Mouse (Mus musculus): ENCODE results near the gene Gtpbp1. TPM values are rescaled to one million over a fixed set of nuclear protein-coding genes. Genes with fewer than 3 reads are reported as not detected.
A peak's percentile ranks its signal among the peaks of the same experiment; 100 is the strongest.

The Gtpbp1 gene
- polyA plus RNA-seq, 1 experiment = 35.3 TPM

DNA sequence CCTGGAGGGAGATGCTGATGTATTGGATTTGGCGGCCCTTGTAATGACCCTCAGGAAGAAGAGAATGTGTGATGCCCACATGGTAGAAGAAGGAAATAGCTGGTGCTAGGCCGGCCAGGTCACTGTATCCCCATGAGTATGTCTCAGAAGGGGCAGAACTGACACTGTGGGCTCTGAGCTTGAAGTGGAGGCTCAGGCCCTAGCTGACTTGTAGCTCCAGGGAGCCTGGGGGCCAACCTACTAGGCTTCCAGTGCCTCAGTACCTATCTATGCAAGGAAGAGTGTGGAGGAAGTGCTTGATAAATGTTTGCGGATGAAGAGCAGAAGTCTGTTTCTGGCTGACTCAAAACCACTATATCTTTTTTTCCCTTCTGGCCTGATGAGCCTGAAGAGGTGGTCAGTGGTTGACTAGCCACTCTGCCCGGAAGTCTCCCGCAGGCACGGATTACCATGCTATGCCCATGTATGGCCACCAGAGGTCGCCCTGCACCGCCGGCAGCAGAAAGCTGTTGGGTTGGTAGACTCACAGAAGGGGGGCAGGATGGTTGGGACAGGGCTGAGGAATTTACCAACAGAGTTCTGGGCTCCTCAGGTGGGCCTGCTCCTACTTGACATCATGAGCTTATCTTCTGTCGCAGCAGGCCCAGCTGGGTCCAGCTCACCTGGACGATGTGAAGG lies 62.2 kb downstream of the Gtpbp1 start:
- TF ChIP-seq CTCF (conservative IDR thresholded peaks at IDR 0.05; ENCODE audit: insufficient read depth, insufficient read length, low read depth, low read length) (peak; percentile 92), POLR2A (IDR thresholded peaks at IDR 0.05; ENCODE audit: low read depth, low read length) (no peak)
- DNase-seq = peak; percentile 76
- Histone ChIP-seq H3K4me1 (ENCODE audit: control insufficient read depth, insufficient read depth, low read length) (no peaks in the 10 kb centered on the region), H3K27me3 (replicated peaks; ENCODE audit: control insufficient read depth, insufficient read depth, low read length) (no peaks in the 10 kb centered on the region), H3K4me3 (ENCODE audit: insufficient read depth, low read depth, low read length) (no peak overlapping the region), H3K27ac (ENCODE audit: insufficient read depth, low read depth, low read length) (no peak overlapping the region), H3K36me3 (ENCODE audit: control insufficient read depth, insufficient read depth, low read length) (no peaks in the 10 kb centered on the region)
- 25% methylated on average over 11 of the region's 11 CpGs for WGBS

DNA sequence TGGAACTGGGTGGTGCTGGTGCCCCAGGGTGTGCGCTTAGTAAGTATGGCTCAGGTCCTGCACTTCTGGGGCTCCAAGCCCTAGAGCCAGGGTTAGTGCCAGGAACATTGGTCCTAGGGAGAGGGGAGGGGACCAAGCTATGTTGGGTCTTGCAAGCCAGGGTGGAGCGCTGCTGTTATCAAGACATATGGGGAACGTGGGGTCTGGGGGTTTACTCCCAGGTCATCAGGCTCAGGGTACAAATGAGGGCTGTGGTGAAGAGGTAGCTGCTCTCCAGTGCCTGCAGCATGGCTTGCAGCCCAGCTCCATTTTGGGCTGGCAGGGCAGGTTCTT lies 62.7 kb downstream of the Gtpbp1 start:
- Histone ChIP-seq H3K27me3 (replicated peaks; ENCODE audit: control insufficient read depth, insufficient read depth, low read length) (no peaks in the 10 kb centered on the region), H3K27ac (ENCODE audit: insufficient read depth, low read depth, low read length) (no peak overlapping the region), H3K4me1 (ENCODE audit: control insufficient read depth, insufficient read depth, low read length) (no peaks in the 10 kb centered on the region), H3K36me3 (ENCODE audit: control insufficient read depth, insufficient read depth, low read length) (no peaks in the 10 kb centered on the region), H3K4me3 (ENCODE audit: insufficient read depth, low read depth, low read length) (no peak overlapping the region)
- 100% methylated on average over 3 of the region's 3 CpGs for WGBS
- no peak for DNase-seq
- TF ChIP-seq POLR2A (IDR thresholded peaks at IDR 0.05; ENCODE audit: low read depth, low read length) = no peak
- TF ChIP-seq CTCF (conservative IDR thresholded peaks at IDR 0.05; ENCODE audit: insufficient read depth, insufficient read length, low read depth, low read length) = no peak

DNA sequence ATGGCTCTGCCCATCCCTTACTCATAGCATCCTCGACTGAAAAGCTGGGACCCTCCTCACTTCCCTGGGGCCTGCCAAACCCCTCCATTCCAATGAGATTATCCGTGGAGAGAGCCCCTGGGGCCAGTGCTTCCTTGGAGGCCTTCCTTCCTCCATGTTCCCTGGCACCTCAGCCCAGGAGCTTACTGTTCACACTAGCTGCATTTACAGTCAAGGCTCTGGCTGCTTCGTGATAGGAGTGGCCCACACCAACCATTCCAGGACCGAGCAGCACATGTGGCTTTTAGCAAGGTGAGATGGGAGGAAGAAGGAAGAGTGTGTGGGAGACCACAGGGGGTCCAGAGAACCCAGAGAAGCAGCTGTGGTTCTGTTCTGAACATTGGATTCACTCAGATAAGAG lies 63.2 kb downstream of the Gtpbp1 start:
- no peak overlapping the region for H3K27ac ChIP-seq (ENCODE audit: insufficient read depth, low read depth, low read length)
- TF ChIP-seq POLR2A (IDR thresholded peaks at IDR 0.05; ENCODE audit: low read depth, low read length) = no peak
- no peaks in the 10 kb centered on the region for H3K27me3 ChIP-seq (replicated peaks; ENCODE audit: control insufficient read depth, insufficient read depth, low read length)
- WGBS = 67% methylated on average over 4 of the region's 4 CpGs
- H3K4me1 ChIP-seq (ENCODE audit: control insufficient read depth, insufficient read depth, low read length) = no peaks in the 10 kb centered on the region
- H3K4me3 ChIP-seq (ENCODE audit: insufficient read depth, low read depth, low read length) = no peak overlapping the region
- no peak for DNase-seq
- H3K36me3 ChIP-seq (ENCODE audit: control insufficient read depth, insufficient read depth, low read length) = no peaks in the 10 kb centered on the region

DNA sequence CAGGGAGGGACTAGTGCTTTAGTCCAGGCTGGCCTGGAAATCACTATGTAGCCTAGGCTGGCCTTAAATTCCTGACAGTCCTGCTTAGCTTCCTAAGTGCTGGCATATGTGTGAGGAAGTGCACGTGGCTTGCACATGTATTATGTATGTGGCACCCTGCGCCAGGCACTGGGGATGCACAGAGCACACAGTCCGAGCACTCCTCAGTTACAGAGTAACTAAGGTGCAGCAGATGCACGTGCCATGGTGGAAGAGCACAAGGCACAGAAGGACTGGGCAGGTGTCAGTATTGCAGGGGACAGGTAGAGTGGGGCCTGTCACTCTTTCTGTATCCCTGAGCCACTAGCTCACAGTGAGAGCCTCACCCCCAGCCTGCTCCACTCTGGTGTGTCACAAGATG lies 64.5 kb downstream of the Gtpbp1 start:
- H3K36me3 ChIP-seq (ENCODE audit: control insufficient read depth, insufficient read depth, low read length) = no peaks in the 10 kb centered on the region
- H3K4me3 ChIP-seq (ENCODE audit: insufficient read depth, low read depth, low read length) = no peak overlapping the region
- H3K27ac ChIP-seq (ENCODE audit: insufficient read depth, low read depth, low read length) = no peak overlapping the region
- H3K27me3 ChIP-seq (replicated peaks; ENCODE audit: control insufficient read depth, insufficient read depth, low read length) = no peaks in the 10 kb centered on the region
- no peak for DNase-seq
- TF ChIP-seq CTCF (conservative IDR thresholded peaks at IDR 0.05; ENCODE audit: insufficient read depth, insufficient read length, low read depth, low read length) = no peak
- no peak for TF ChIP-seq POLR2A (IDR thresholded peaks at IDR 0.05; ENCODE audit: low read depth, low read length)
- 66% methylated on average over 4 of the region's 4 CpGs for WGBS
- H3K4me1 ChIP-seq (ENCODE audit: control insufficient read depth, insufficient read depth, low read length) = no peaks in the 10 kb centered on the region

DNA sequence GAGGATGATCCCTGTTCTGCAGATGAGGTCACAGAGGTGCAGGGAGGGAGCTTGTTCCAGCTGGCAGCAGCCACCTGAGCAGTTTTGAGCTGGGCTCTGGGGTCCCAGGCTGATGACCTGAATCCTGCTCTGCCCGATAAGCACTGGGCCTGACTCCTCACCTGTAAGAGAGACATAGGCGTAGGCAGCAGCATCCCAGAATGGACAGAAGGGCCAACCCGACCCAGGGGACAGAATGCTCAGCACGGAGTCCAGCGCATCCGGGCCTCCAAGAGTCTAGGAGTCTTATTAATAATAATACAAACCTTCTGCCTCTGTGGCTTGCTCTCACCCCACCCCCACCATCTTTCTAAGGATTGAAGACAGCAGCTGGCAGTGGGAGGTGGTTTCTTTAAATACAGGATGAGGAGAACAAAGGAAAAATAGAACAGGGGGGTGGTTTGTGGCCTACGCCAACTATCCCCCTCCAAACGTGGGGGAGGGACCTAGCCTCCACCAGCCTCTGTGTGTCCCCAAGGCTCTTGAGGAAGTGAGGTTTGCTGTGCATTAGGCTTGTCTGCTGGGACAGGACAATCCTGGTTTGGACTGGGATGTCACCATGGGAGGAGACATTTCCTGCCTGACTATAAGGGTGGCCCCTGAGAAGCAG lies 65.5 kb downstream of the Gtpbp1 start:
- Histone ChIP-seq H3K27me3 (replicated peaks; ENCODE audit: control insufficient read depth, insufficient read depth, low read length) (no peaks in the 10 kb centered on the region), H3K27ac (ENCODE audit: insufficient read depth, low read depth, low read length) (no peak overlapping the region), H3K36me3 (ENCODE audit: control insufficient read depth, insufficient read depth, low read length) (no peaks in the 10 kb centered on the region), H3K4me3 (ENCODE audit: insufficient read depth, low read depth, low read length) (no peak overlapping the region), H3K4me1 (ENCODE audit: control insufficient read depth, insufficient read depth, low read length) (no peaks in the 10 kb centered on the region)
- DNase-seq = no peak
- WGBS = 74% methylated on average over 8 of the region's 8 CpGs
- TF ChIP-seq POLR2A (IDR thresholded peaks at IDR 0.05; ENCODE audit: low read depth, low read length) = no peak
- no peak for TF ChIP-seq CTCF (conservative IDR thresholded peaks at IDR 0.05; ENCODE audit: insufficient read depth, insufficient read length, low read depth, low read length)

DNA sequence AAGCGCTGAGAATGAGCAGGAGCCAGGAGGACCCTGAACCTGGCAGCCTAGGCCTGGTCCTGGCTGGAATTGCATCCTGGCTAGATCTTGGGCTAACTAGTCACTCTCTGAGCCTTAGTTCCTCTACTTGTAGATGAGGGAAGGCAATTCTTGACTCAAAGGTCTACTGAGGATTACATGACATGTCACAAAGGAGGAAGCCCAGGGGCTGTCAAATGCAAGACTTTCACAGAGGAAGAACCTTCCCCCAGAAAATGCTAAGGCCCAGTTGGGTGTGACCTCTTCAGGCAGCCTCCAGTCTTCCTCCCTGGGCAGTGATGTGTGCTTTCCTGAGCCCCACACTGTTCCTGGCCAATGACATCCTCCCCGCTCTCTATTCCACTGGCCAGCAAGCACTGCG lies 66.5 kb downstream of the Gtpbp1 start:
- H3K27me3 ChIP-seq (replicated peaks; ENCODE audit: control insufficient read depth, insufficient read depth, low read length) = no peaks in the 10 kb centered on the region
- no peaks in the 10 kb centered on the region for H3K36me3 ChIP-seq (ENCODE audit: control insufficient read depth, insufficient read depth, low read length)
- H3K4me1 ChIP-seq (ENCODE audit: control insufficient read depth, insufficient read depth, low read length) = no peaks in the 10 kb centered on the region
- WGBS = 92% methylated on average over 3 of the region's 3 CpGs
- H3K4me3 ChIP-seq (ENCODE audit: insufficient read depth, low read depth, low read length) = no peak overlapping the region
- no peak overlapping the region for H3K27ac ChIP-seq (ENCODE audit: insufficient read depth, low read depth, low read length)
- TF ChIP-seq POLR2A (IDR thresholded peaks at IDR 0.05; ENCODE audit: low read depth, low read length) (no peak), CTCF (conservative IDR thresholded peaks at IDR 0.05; ENCODE audit: insufficient read depth, insufficient read length, low read depth, low read length) (no peak)
- DNase-seq = no peak

DNA sequence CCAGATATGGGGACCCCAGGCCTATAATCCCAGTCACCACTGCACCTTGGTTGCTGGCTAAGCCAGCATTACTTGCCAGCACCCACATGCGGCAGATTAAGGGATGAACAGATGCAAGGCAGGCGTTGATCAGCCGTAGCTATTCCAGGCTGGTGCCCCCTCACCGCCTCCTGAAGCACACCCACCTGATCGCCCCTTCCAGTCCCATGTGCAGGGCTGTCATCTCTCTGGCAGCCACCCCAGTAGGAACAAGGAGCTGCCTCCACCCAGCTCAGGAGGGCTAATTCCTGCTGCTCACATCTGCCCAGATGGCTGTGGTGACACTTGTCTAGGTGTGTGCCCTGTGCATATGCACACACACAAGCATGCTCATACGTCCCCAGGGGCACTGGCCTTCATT lies 70.3 kb downstream of the Gtpbp1 start:
- DNase-seq = no peak
- WGBS = 93% methylated on average over 6 of the region's 6 CpGs
- Histone ChIP-seq H3K36me3 (ENCODE audit: control insufficient read depth, insufficient read depth, low read length) (no peaks in the 10 kb centered on the region), H3K4me1 (ENCODE audit: control insufficient read depth, insufficient read depth, low read length) (no peaks in the 10 kb centered on the region), H3K27ac (ENCODE audit: insufficient read depth, low read depth, low read length) (no peak overlapping the region), H3K27me3 (replicated peaks; ENCODE audit: control insufficient read depth, insufficient read depth, low read length) (no peaks in the 10 kb centered on the region), H3K4me3 (ENCODE audit: insufficient read depth, low read depth, low read length) (no peak overlapping the region)
- TF ChIP-seq CTCF (conservative IDR thresholded peaks at IDR 0.05; ENCODE audit: insufficient read depth, insufficient read length, low read depth, low read length) (no peak), POLR2A (IDR thresholded peaks at IDR 0.05; ENCODE audit: low read depth, low read length) (no peak)
